Mouse (Mus musculus): ENCODE data around the gene Olfr301. TPM values are rescaled to one million over a fixed set of nuclear protein-coding genes. Genes with fewer than 3 reads are reported as not detected.

Olfr301 gene
- not detected in 2 replicates for polyA plus RNA-seq (2012; rRNA removed)

DNA sequence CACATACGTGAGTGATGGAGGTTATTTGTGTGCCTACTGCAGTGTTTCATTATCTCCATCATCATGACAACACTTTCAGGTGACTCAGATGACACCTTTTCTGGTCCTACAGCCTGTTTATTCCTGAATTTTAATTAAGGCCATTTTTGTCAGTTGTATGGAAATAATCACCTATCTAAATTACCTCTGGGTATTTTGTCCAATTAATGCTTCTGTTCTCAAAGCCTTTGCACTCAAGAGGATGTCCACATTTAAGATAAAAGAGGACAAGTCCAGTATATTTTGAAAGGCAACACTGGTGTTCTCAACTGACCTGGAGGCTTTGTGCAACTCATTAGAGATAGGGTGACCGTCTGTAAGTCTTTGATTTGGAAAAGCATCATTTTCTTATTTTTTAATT, at the start of gene Olfr301:
Olfr301 (plus strand) TSS at position 301 of the 400 bp plus-strand sequence.
- TF ChIP-seq CTCF (conservative IDR thresholded peaks at IDR 0.05; ENCODE audit: insufficient read depth, insufficient read length, low read depth, low read length): no peak
- TF ChIP-seq POLR2A (IDR thresholded peaks at IDR 0.05; ENCODE audit: low read depth, low read length): no peak
- WGBS: 76% methylated on average over 2 of the region's 2 CpGs
- H3K27ac ChIP-seq (ENCODE audit: insufficient read depth, low read depth, low read length): no peak within 1 kb of the TSS
- DNase-seq: no peak
- no peak within 1 kb of the TSS for H3K4me3 ChIP-seq (ENCODE audit: insufficient read depth, low read depth, low read length)
- H3K4me1 ChIP-seq (ENCODE audit: control insufficient read depth, insufficient read depth, low read length): no peaks in the 10 kb centered on the region
- no peaks in the 10 kb centered on the region for H3K36me3 ChIP-seq (ENCODE audit: control insufficient read depth, insufficient read depth, low read length)
- H3K27me3 ChIP-seq (replicated peaks; ENCODE audit: control insufficient read depth, insufficient read depth, low read length): no peaks in the 10 kb centered on the region

DNA sequence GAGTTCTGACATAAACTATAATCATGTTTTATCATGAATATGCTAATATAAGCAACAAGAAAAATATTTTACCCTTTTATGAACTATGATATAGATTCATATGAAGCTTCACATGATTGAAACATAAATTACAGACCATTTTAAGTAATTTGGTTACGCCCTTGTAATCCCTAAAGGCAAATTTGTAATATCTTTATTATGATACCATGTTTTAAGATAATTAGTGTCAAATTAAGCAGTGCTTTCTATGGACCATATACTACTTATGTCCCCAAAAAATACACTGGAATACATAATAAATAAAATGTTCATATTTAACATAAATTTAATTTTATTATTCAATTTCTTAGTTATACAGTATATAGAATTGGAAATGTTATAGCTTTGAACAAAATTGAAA, 36.8 kb upstream of the Olfr301 start, which contains the start of gene Olfr305:
Olfr305 (minus strand) TSS at position 101 of the 400 bp plus-strand sequence.
- no peaks in the 10 kb centered on the region for H3K4me1 ChIP-seq (ENCODE audit: control insufficient read depth, insufficient read depth, low read length)
- H3K4me3 ChIP-seq (ENCODE audit: insufficient read depth, low read depth, low read length): no peak within 1 kb of the TSS
- H3K27me3 ChIP-seq (replicated peaks; ENCODE audit: control insufficient read depth, insufficient read depth, low read length): no peaks in the 10 kb centered on the region
- H3K36me3 ChIP-seq (ENCODE audit: control insufficient read depth, insufficient read depth, low read length): no peaks in the 10 kb centered on the region
- DNase-seq: no peak
- TF ChIP-seq POLR2A (IDR thresholded peaks at IDR 0.05; ENCODE audit: low read depth, low read length) (no peak), CTCF (conservative IDR thresholded peaks at IDR 0.05; ENCODE audit: insufficient read depth, insufficient read length, low read depth, low read length) (no peak)
- no peak within 1 kb of the TSS for H3K27ac ChIP-seq (ENCODE audit: insufficient read depth, low read depth, low read length)
- WGBS: 71% methylated on average over 1 of the region's 1 CpGs

DNA sequence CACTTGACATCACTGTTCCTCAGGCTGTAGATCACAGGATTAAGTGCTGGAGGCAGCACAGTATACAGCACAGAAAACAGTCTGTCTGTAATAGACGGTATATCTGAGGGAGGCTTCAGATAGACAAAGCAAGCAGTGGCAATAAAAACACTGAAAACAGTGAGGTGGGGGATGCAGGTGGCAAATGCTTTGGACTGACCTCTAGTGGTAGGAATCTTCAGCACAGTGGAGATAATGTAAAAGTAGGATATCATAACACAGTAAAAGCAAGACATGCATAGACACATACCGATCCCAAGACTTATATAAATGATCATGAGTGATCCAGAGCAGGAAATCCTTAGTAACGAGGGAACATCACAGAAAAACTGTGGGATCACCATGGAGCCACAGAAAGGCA, 17.9 kb upstream of the Olfr301 start:
- H3K4me1 ChIP-seq (ENCODE audit: control insufficient read depth, insufficient read depth, low read length): no peaks in the 10 kb centered on the region
- H3K4me3 ChIP-seq (ENCODE audit: insufficient read depth, low read depth, low read length): no peak overlapping the region
- H3K27ac ChIP-seq (ENCODE audit: insufficient read depth, low read depth, low read length): no peak overlapping the region
- 54% methylated on average over 3 of the region's 3 CpGs for WGBS
- H3K36me3 ChIP-seq (ENCODE audit: control insufficient read depth, insufficient read depth, low read length): no peaks in the 10 kb centered on the region
- no peak for DNase-seq
- no peaks in the 10 kb centered on the region for H3K27me3 ChIP-seq (replicated peaks; ENCODE audit: control insufficient read depth, insufficient read depth, low read length)
- TF ChIP-seq CTCF (conservative IDR thresholded peaks at IDR 0.05; ENCODE audit: insufficient read depth, insufficient read length, low read depth, low read length): no peak
- no peak for TF ChIP-seq POLR2A (IDR thresholded peaks at IDR 0.05; ENCODE audit: low read depth, low read length)

DNA sequence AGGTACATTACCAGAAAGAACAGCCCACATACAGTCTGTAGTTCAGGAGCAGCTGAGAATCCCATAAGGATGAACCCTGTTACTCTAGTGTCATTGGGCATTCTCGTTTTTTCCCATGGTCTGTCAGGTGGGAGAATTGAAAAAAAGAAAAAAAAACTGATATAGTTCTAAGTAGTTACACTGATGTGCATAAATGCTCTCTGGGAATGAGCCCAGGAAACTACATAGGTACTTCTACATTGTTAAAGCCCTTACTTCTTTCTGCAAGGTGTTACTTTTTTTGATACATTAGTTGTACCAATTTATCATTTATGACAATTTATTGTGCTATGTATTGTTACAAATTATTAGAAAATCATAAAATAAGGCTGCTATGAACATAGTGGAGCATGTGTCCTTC, 17.1 kb upstream of the Olfr301 start, which contains the start of gene Olfr304:
Olfr304 (minus strand) TSS at position 101 of the 400 bp plus-strand sequence.
- Histone ChIP-seq H3K27ac (ENCODE audit: insufficient read depth, low read depth, low read length) (no peak within 1 kb of the TSS), H3K36me3 (ENCODE audit: control insufficient read depth, insufficient read depth, low read length) (no peaks in the 10 kb centered on the region)
- 59% methylated on average over 1 of the region's 1 CpGs for WGBS

DNA sequence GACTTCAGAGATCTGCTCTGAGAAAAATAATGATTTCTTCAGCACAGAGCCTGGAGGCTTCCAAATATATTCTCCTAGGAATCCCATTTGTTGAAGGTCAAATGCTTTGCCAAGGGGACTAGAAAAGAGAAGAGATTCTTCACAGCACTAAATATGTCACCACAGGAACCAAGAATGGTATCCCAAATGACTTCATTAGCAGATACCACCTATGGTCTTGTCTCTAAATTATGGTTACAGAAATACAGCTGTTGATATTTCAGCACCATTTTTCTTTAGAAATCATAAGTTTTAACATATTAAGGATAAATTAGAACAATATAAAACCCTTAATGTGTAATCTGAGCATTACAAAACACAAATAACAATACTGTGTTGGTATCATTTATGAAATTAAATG, 6.0 kb upstream of the Olfr301 start, which contains the start of gene Olfr303:
Olfr303 (minus strand) TSS at position 101 of the 400 bp plus-strand sequence.
- Histone ChIP-seq H3K27me3 (replicated peaks; ENCODE audit: control insufficient read depth, insufficient read depth, low read length) (no peaks in the 10 kb centered on the region), H3K4me3 (ENCODE audit: insufficient read depth, low read depth, low read length) (no peak within 1 kb of the TSS), H3K27ac (ENCODE audit: insufficient read depth, low read depth, low read length) (no peak within 1 kb of the TSS), H3K36me3 (ENCODE audit: control insufficient read depth, insufficient read depth, low read length) (no peaks in the 10 kb centered on the region), H3K4me1 (ENCODE audit: control insufficient read depth, insufficient read depth, low read length) (no peaks in the 10 kb centered on the region)
- DNase-seq: no peak
- no peak for TF ChIP-seq CTCF (conservative IDR thresholded peaks at IDR 0.05; ENCODE audit: insufficient read depth, insufficient read length, low read depth, low read length)
- no peak for TF ChIP-seq POLR2A (IDR thresholded peaks at IDR 0.05; ENCODE audit: low read depth, low read length)

More for the DNA sequence above, 17.1 kb upstream of the Olfr301 start, which contains the start of gene Olfr304:
- Histone ChIP-seq H3K27me3 (replicated peaks; ENCODE audit: control insufficient read depth, insufficient read depth, low read length) (no peaks in the 10 kb centered on the region), H3K4me3 (ENCODE audit: insufficient read depth, low read depth, low read length) (no peak within 1 kb of the TSS), H3K4me1 (ENCODE audit: control insufficient read depth, insufficient read depth, low read length) (no peaks in the 10 kb centered on the region)
- no peak for DNase-seq
- TF ChIP-seq POLR2A (IDR thresholded peaks at IDR 0.05; ENCODE audit: low read depth, low read length) (no peak), CTCF (conservative IDR thresholded peaks at IDR 0.05; ENCODE audit: insufficient read depth, insufficient read length, low read depth, low read length) (no peak)

DNA sequence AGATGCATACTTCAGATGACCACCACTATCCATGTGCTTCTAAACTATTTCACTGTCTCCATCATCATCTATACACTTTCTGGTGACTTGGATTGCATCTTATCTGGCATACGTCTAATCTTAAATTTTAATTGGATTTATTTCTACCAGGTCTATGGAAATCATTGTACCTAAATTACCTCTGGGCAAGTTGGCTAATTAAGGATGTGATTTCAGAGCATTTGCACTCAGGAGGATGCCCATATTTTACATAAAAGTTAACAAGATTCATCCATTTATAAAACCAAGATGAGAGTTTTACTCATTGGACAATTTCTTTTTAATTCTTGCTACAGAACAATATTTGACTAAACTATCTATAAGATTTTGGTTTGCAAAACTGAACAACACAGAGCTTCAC, 56.0 kb downstream of the Olfr301 start, which contains the start of gene Olfr299:
Olfr299 (plus strand) TSS at position 301 of the 400 bp plus-strand sequence.
- DNase-seq: no peak
- H3K27ac ChIP-seq (ENCODE audit: insufficient read depth, low read depth, low read length): no peak within 1 kb of the TSS
- TF ChIP-seq CTCF (conservative IDR thresholded peaks at IDR 0.05; ENCODE audit: insufficient read depth, insufficient read length, low read depth, low read length) (no peak), POLR2A (IDR thresholded peaks at IDR 0.05; ENCODE audit: low read depth, low read length) (no peak)
- no peaks in the 10 kb centered on the region for H3K27me3 ChIP-seq (replicated peaks; ENCODE audit: control insufficient read depth, insufficient read depth, low read length)
- no peaks in the 10 kb centered on the region for H3K36me3 ChIP-seq (ENCODE audit: control insufficient read depth, insufficient read depth, low read length)
- H3K4me1 ChIP-seq (ENCODE audit: control insufficient read depth, insufficient read depth, low read length): no peaks in the 10 kb centered on the region
- H3K4me3 ChIP-seq (ENCODE audit: insufficient read depth, low read depth, low read length): no peak within 1 kb of the TSS
- 83% methylated on average over 1 of the region's 1 CpGs for WGBS

Other genes with a start within 250 kb of the Olfr301 start
- gene Vmn2r75, start 232.1 kb upstream of the Olfr301 start, polyA plus RNA-seq (2012; rRNA removed): not detected in 2 replicates
- not detected in 2 replicates for gene Vmn2r76, start 157.5 kb upstream of the Olfr301 start, polyA plus RNA-seq (2012; rRNA removed)
- not detected in 2 replicates for gene Olfr310, start 126.7 kb upstream of the Olfr301 start, polyA plus RNA-seq (2012; rRNA removed)
- not detected in 2 replicates for gene Olfr309, start 90.1 kb upstream of the Olfr301 start, polyA plus RNA-seq (2012; rRNA removed)
- gene Olfr308, start 78.2 kb upstream of the Olfr301 start, polyA plus RNA-seq (2012; rRNA removed): not detected in 2 replicates
- gene Olfr307, start 66.3 kb upstream of the Olfr301 start, polyA plus RNA-seq (2012; rRNA removed): not detected in 2 replicates
- gene Olfr305, start 36.9 kb upstream of the Olfr301 start, polyA plus RNA-seq (2012; rRNA removed): not detected in 2 replicates
- not detected in 2 replicates for gene Olfr304, start 17.2 kb upstream of the Olfr301 start, polyA plus RNA-seq (2012; rRNA removed)
- gene Olfr303, start 6.1 kb upstream of the Olfr301 start, polyA plus RNA-seq (2012; rRNA removed): not detected in 2 replicates
- gene Olfr299, start 56.1 kb downstream of the Olfr301 start, polyA plus RNA-seq (2012; rRNA removed): not detected in 2 replicates
- not detected in 2 replicates for gene Olfr298, start 88.6 kb downstream of the Olfr301 start, polyA plus RNA-seq (2012; rRNA removed)
- not detected in 2 replicates for gene Olfr297, start 116.1 kb downstream of the Olfr301 start, polyA plus RNA-seq (2012; rRNA removed)
- not detected in 2 replicates for gene Olfr295, start 180.0 kb downstream of the Olfr301 start, polyA plus RNA-seq (2012; rRNA removed)
- not detected in 2 replicates for gene Olfr294, start 212.8 kb downstream of the Olfr301 start, polyA plus RNA-seq (2012; rRNA removed)
- not detected in 2 replicates for gene Olfr293, start 245.2 kb downstream of the Olfr301 start, polyA plus RNA-seq (2012; rRNA removed)

Measured in kidney, adult 2 months (tissue).